25 mouse cellular contexts compared by ENCODE assay signal in the genomic region with DNA sequence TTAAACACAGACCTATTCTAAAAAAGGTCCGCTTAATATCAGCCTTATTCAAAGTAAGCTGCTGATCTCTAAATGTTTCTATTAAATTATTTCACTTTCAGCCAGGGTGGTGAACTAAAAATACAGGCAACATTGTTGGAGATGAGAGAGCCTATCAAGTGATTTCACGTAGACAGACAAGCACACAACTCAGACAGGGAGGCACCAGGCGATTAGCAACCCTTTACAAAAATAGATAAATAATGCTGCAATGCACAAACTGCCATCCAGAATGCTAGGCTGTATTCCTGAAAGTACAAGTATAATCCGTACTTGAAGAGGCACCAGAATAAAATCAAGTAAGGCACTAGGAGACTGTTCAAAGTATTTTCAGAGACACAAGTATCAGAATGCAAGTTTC. TPM values are rescaled to one million over a fixed set of nuclear protein-coding genes. Genes with fewer than 3 reads are reported as not detected.
DNase-seq lines count a peak whose midpoint lies in the region; ATAC-seq and TF ChIP-seq lines count a peak whose summit lies in the region.
"Had no signal": no experiment of that assay in that cellular context is flagged by ENCODE, and none has a peak within 500 bp of the region (broad histone marks: within the 10 kb centered on the region; RNA-seq: fewer than 3 reads in every experiment).

No protein-coding gene starts in this region.

- intact Hi-C loops in gastrocnemius, adult 2 months (cut with DNase I): no loop called here

- H3K36me3 ChIP-seq in heart, embryonic 11.5 days (ENCODE audit: control insufficient read depth, insufficient read depth, low read length): peaks cover 10% of the 10 kb centered on the region
- H3K36me3 ChIP-seq in heart, embryonic 15.5 days: peaks cover 8% of the 10 kb centered on the region; the same call in 1 of the 2 replicates
- H3K36me3 ChIP-seq: hindbrain, embryonic 15.5 days had no signal

- WGBS in heart, embryonic 11.5 days (ENCODE audit: insufficient replicate concordance): 42% methylated on average over 4 of the region's 4 CpGs
- 43% methylated on average over 4 of the region's 4 CpGs for WGBS in heart, embryonic 15.5 days

- H3K4me1 ChIP-seq in heart, embryonic 11.5 days (ENCODE audit: control insufficient read depth, insufficient read depth, low read length): peaks cover 38% of the 10 kb centered on the region
- H3K4me1 ChIP-seq in heart, embryonic 15.5 days (replicated peaks): peaks cover 56% of the 10 kb centered on the region
- H3K4me1 ChIP-seq: embryonic facial prominence, embryonic 12.5 days; hindbrain, embryonic 15.5 days; midbrain, embryonic 13.5 days had no signal

- peak overlapping the region; percentile 91 for H3K27ac ChIP-seq in gastrocnemius, adult 2 months
- H3K27ac ChIP-seq in heart, embryonic 11.5 days (ENCODE audit: low read depth, low read length): peak overlapping the region; percentile 84
- H3K27ac ChIP-seq in heart, embryonic 15.5 days: peak overlapping the region; percentile 83
- H3K27ac ChIP-seq: embryonic facial prominence, embryonic 12.5 days; hindbrain, embryonic 10.5 days; hindbrain, embryonic 15.5 days; kidney, embryonic 15.5 days; left cerebral cortex, adult 2 months; limb, embryonic 13.5 days; lung, embryonic 15.5 days; midbrain, embryonic 13.5 days had no signal

- no peaks in the 10 kb centered on the region for H3K27me3 ChIP-seq in heart, embryonic 11.5 days (ENCODE audit: control insufficient read depth, insufficient read depth, low read length)
- no peaks in the 10 kb centered on the region for H3K27me3 ChIP-seq in heart, embryonic 15.5 days
- H3K27me3 ChIP-seq: embryonic facial prominence, embryonic 12.5 days; hindbrain, embryonic 15.5 days; kidney, embryonic 15.5 days; limb, embryonic 13.5 days; lung, embryonic 15.5 days; midbrain, embryonic 13.5 days had no signal

- DNase-seq in gastrocnemius, adult 2 months: no peak
- DNase-seq in gastrocnemius, postnatal 10 days: no peak
- DNase-seq in heart, adult 11 months: no peak
- DNase-seq in thymus, postnatal 10 days (ENCODE audit: low spot score in 2 of 2): no peak
- DNase-seq: adrenal gland, postnatal 25 days; cerebellum, adult 11-12 months; cerebellum, adult 9-11 months; embryo, embryonic 11 days; kidney, adult 18-20 months; kidney, postnatal 25 days; lung, postnatal 4 days; thymus, postnatal 25 days had no signal

- no peak for ATAC-seq in heart, embryonic 11.5 days (replicated peaks; ENCODE audit: insufficient number of reproducible peaks, low FRiP score, low TSS enrichment)
- no peak for ATAC-seq in heart, embryonic 15.5 days (replicated peaks; ENCODE audit: insufficient number of reproducible peaks, insufficient read depth, low FRiP score, low read depth)
- no peak for ATAC-seq in megakaryocyte progenitor cell, adult 5-6 weeks (replicated peaks; ENCODE audit: poor library complexity)
- ATAC-seq: forebrain, embryonic 14.5 days; midbrain, embryonic 13.5 days had no signal

- TF ChIP-seq CTCF in gastrocnemius, adult 2 months (IDR thresholded peaks at IDR 0.05): no peak

- H3K4me2 ChIP-seq in heart, embryonic 11.5 days: no peak overlapping the region; the same call in 1 of the 2 replicates
- H3K4me2 ChIP-seq in heart, embryonic 15.5 days: peak overlapping the region; percentile 37; the same call in 1 of the 2 replicates
- H3K4me2 ChIP-seq: embryonic facial prominence, embryonic 12.5 days; hindbrain, embryonic 15.5 days; kidney, embryonic 15.5 days; limb, embryonic 13.5 days; liver, embryonic 11.5 days; lung, embryonic 15.5 days; midbrain, embryonic 13.5 days had no signal

- H3K9me3 ChIP-seq in heart, embryonic 11.5 days (replicated peaks; ENCODE audit: control insufficient read depth, low read length): no peaks in the 10 kb centered on the region
- H3K9me3 ChIP-seq in heart, embryonic 15.5 days (replicated peaks): no peaks in the 10 kb centered on the region
- H3K9me3 ChIP-seq: embryonic facial prominence, embryonic 12.5 days; hindbrain, embryonic 10.5 days; hindbrain, embryonic 15.5 days; kidney, embryonic 15.5 days; limb, embryonic 13.5 days; lung, embryonic 15.5 days; midbrain, embryonic 13.5 days had no signal

- H3K4me3 ChIP-seq in gastrocnemius, adult 2 months: peak overlapping the region; percentile 9
- H3K4me3 ChIP-seq in heart, embryonic 11.5 days (ENCODE audit: low read depth, low read length): no peak overlapping the region
- H3K4me3 ChIP-seq in heart, embryonic 15.5 days: no peak overlapping the region
- H3K4me3 ChIP-seq: embryonic facial prominence, embryonic 12.5 days; hindbrain, embryonic 10.5 days; hindbrain, embryonic 15.5 days; kidney, embryonic 15.5 days; left cerebral cortex, adult 2 months; limb, embryonic 13.5 days; lung, embryonic 15.5 days; midbrain, embryonic 13.5 days had no signal

- no peak overlapping the region for H3K9ac ChIP-seq in heart, embryonic 11.5 days (ENCODE audit: low read depth, low read length)
- no peak overlapping the region for H3K9ac ChIP-seq in heart, embryonic 15.5 days
- H3K9ac ChIP-seq: embryonic facial prominence, embryonic 12.5 days; hindbrain, embryonic 15.5 days; kidney, embryonic 15.5 days; limb, embryonic 13.5 days; lung, embryonic 15.5 days; midbrain, embryonic 13.5 days had no signal

RNA-seq across cellular contexts. Expression of a gene that starts 20.1 kb away (rescaled TPM):
- total RNA-seq in gastrocnemius, adult 2 months (2021): 10 to 100 TPM; 33.6 to 51.3 TPM
- 10 to 100 TPM; 64.7 to 73.7 TPM for total RNA-seq in gastrocnemius, postnatal 10 days (2021)
- 25.3 and 27.1 TPM in 2 replicates for polyA plus RNA-seq in heart, embryonic 11.5 days (2014; fragmentation: Nextera tagmentation; extraction: Ambion mirVana)
- polyA plus RNA-seq in heart, embryonic 15.5 days (2015; fragmentation: Nextera tagmentation; extraction: Ambion mirVana): 19.8 and 24.3 TPM in 2 replicates
- not detected in 2 replicates for total RNA-seq in megakaryocyte progenitor cell, adult 5-6 weeks (2015)
- not detected in 2 replicates for total RNA-seq in megakaryocyte progenitor cell, adult 5-6 weeks (2017)

RNA-seq across cellular contexts. Expression of a gene that starts 58.3 kb away (rescaled TPM):
- total RNA-seq in gastrocnemius, adult 2 months (2021): under 1 TPM; 0.20 to 0.26 TPM
- total RNA-seq in gastrocnemius, postnatal 10 days (2021): 1 to 10 TPM; 1.2 to 2.0 TPM
- 9.1 and 9.4 TPM in 2 replicates for polyA plus RNA-seq in heart, embryonic 11.5 days (2014; fragmentation: Nextera tagmentation; extraction: Ambion mirVana)
- polyA plus RNA-seq in heart, embryonic 15.5 days (2015; fragmentation: Nextera tagmentation; extraction: Ambion mirVana): 5.1 and 5.9 TPM in 2 replicates
- total RNA-seq in megakaryocyte progenitor cell, adult 5-6 weeks (2015): 0.15 and 0.25 TPM in 2 replicates
- 0.34 and 0.62 TPM in 2 replicates for total RNA-seq in megakaryocyte progenitor cell, adult 5-6 weeks (2017)

Comparison
In these comparisons a context has a peak if more than half of its experiments do, and no peak if none do; other contexts are left out.
1. RNA of a gene that starts 20.1 kb away (total RNA-seq): 64.7 to 73.7 TPM in gastrocnemius, postnatal 10 days and 33.6 to 51.3 TPM in gastrocnemius, adult 2 months; not detected in megakaryocyte progenitor cell, adult 5-6 weeks; every median in the first group is over 10 times any median in the second.
2. Peak in every context shown above with its lines, with median percentiles within 50 percentile points of each other: H3K27ac ChIP-seq.